Mouse (Mus musculus): ENCODE data around the gene Tmem106c.

- TF ChIP-seq GATA1 (IDR thresholded peaks at IDR 0.05; ENCODE audit: low read length) (no peak), TAL1 (IDR thresholded peaks at IDR 0.05; ENCODE audit: low read length) (no peak)
These were observed 26.7 kb downstream of the Tmem106c start for GRCm38 (mm10) chr15:97990721-97991120.

Measured in erythroblast, embryonic 14.5 days (primary cell).